Mouse (Mus musculus) cerebellum, adult (tissue): Measurements from ENCODE around the gene Fam210b.

Experiments
- ATAC-seq: cut with Nextera tagmentation; 2 replicates; pipeline ENCODE4 v1.9.2; 2017; ENCODE audit warnings: mild to moderate bottlenecking, moderate library complexity, mixed read lengths; ENCODE audit not compliant: insufficient number of reproducible peaks, low FRiP score, low TSS enrichment

Fam210b gene

GRCm38 (mm10) chr2:172348297-172348950, 3.1 kb downstream of the Fam210b start:
- no peak for ATAC-seq

DNA sequence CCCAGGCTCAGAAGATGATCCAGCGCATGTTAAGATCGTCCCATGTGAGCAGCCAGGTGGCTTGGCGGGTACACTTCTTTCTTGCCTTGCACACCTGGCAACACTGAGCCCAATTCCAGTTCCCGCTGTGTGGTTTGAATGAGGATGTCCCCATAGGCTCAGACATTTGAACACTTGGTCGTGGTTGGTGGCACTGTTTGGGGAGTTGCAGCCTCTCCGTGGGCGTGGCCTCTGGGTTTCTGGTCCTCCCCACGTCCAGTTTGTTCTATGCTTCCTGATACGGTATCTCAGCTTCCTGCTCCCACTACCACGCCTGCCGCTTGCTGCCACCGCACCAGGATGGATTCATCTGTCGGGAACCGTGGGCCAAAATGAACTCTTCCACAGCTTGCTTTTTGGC, 4.4 kb downstream of the Fam210b start:
- no peak for ATAC-seq

GRCm38 (mm10) chr2:172350773-172351172, 5.4 kb downstream of the Fam210b start:
- no peak for ATAC-seq

DNA sequence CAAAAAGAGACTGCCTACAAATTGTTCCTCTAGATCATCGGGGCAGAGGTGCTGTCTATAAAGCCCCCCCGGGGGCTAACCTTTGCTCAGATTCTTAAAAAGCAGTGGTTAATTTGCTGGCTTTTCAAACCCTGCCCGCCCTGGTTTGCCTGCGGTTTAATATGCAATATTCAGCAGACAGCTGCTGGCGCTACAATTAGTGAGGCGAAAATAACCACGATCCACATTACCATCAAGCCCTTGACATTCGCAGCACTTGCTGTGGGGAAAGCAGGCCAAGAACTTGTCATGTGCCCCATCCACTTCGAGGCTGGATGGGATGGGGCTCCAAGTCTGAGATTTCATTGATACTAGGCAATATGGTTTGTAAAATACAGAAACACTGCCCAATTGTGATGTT, 7.9 kb downstream of the Fam210b start:
- no peak for ATAC-seq

DNA sequence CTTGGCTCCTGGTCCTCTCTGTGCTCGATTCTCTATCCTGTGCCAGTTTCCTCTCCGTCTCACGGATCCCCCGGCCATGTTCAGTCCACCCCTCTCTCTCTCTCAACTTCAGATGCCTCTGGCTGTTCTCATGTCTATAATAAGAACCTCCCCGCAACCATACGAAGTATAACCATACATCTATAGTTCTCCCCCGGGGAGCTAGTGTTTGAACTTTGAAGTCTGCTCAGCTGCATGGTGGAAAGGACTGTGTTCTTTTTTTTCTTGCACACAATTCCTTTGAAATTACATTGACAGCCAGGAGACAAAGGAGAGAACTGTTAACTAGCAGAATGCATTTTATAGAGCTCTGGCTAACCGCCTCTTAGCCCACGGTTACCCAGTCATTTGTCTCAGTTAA, 9.4 kb downstream of the Fam210b start:
- no peak for ATAC-seq

GRCm38 (mm10) chr2:172355833-172356232, 10.5 kb downstream of the Fam210b start:
- ATAC-seq = no peak

- ATAC-seq = no peak
Measured at GRCm38 (mm10) chr2:172363176-172363575, 17.8 kb downstream of the Fam210b start.

DNA sequence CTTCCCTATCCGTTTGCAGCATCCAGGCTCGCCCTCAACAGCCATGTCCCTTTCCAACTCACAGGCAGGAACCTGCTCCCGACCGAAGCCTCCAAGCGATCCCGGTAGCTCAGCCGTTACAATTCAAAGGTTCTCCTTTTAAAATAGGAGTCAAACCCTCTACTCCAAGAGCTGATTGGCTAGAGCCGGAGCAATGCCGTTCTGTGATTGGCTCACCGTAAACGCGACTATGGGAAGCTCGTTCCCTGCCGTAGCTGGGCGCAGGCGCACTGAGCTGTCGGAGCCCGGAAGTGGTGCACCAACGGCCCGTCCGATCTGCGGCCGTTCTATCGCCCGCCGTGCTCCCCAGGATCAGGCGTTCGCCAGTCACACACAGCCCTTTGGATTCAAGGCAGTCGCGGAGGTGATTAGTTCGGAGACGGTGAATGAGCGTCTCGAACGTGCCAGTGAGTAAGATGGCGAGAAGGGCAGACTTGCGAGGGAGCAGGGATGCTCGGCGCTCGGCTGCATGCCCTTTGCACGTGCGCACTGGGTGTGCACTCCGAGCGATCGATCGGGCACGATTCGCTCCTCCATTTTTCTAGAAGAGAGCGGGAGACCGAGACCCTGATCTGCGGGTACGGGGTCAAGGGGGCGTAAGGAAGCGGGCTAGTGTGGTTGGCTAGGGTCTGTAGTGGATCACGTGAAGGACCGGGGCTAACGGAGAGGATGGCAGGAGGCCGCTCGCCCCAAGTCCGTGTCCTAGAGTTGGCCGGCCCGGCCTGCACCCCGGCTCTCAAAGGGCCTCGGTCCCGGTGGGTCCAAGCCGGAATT, 25.3 kb downstream of the Fam210b start, which contains the start of the genes Aurka and Cstf1:
TSS of gene Aurka (minus strand) at position 125 of the 813 bp plus-strand sequence.
TSS of gene Cstf1 (plus strand) at position 271 of the 813 bp plus-strand sequence.
- peak; percentile 99 for ATAC-seq

DNA sequence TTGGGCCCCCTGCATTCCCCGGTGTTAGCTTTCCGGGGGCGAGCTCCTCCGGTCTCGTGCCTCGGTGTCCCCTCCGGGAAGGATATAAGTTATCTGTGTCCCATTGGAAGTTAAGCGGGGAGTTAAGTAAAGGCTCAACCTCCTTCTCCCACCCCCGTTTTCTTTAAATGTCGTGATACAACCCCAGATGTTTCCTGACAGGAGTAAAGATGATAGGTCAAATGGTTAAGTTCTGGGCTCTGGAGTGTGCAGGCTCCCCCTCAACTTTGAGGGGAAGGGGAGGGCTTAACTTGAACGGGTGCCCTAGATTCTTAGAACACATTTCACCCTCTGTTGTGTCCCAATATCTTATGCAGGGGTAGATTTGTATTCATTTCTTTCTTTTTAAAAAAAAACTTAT, 25.9 kb downstream of the Fam210b start:
- no peak for ATAC-seq

DNA sequence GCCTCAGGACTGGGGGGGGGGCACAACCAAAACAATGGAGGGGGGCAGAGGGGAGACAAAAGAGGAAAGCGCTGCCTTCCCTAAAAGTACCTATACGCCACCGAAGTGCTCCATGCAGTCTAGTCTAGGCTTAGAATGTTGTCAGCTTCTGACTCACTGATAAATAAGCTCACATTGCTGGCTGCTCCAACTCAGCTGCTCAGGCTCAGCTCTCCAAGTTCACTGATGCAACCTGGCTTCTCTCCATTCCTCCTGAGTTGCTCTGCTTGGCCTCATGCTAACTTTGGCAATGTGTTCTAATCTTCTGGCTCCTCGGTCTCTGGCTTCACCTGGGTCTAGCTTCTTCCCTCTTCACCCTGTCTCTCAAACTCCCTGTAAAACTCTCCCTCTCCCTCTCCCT, 31.2 kb downstream of the Fam210b start:
- no peak for ATAC-seq

- no peak for ATAC-seq
Measured at GRCm38 (mm10) chr2:172376999-172377515, 31.7 kb downstream of the Fam210b start.

GRCm38 (mm10) chr2:172378332-172378731, 33.0 kb downstream of the Fam210b start:
- no peak; the same call in 1 of the 2 replicates for ATAC-seq

DNA sequence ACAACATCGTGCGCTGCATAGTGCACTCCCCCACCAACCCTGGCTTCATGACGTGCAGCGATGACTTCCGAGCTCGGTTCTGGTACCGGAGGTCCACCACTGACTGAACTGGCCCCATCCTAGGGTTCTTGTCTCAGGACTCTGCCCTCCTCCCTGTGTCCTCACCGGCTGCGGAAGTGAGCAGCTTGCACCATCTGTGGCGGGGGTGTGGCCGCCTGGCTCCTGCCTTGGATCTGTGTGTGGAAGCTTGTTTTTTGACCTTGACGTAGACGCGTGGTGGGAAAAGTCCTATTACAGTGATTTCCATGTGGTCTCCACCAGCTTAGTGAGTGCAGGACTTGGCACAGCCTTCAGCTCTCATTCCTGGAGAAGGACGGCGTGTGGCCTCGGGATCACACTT, 35.1 kb downstream of the Fam210b start:
- no peak for ATAC-seq

GRCm38 (mm10) chr2:172381341-172381740, 36.0 kb downstream of the Fam210b start:
- ATAC-seq = no peak

DNA sequence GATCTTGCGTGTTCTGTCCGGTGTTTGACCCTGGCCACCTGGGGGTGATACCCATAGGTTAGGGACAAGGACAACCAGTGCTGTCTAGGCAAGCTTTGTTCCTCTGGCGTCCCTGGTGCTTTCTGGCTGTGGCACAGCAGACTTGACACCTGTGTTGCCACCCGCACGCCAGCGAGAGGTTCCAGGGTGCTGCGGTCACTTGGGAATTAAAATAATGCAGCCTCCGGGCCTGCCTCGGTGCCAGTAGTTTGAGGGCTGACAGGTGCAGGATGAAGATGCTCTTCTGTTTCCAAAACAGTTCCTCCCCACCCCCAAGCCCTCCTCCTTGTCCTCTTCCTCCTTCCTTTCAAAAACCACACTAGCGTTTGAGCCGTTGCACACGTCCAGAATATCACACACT, 36.5 kb downstream of the Fam210b start:
- no peak for ATAC-seq

DNA sequence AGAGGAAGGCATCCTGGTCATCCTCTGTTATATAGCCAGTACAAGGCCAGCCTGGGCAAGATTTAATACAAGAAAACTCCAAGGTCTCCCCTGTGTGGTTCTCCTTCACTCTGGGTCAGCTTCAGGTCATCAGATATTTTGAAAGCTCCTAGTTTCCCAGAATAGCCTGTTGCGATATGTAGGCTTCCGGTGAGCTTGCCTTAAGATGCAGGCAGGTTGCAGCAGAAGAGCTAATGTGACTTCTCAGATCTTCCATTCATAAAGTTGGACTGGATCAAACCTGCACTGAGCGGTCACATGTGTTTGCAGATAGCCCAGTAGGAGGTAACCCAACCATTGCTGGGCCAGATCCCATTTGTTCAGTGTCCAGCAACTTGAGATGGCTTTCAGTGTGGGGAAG, 39.4 kb downstream of the Fam210b start:
- no peak for ATAC-seq

- no peak for ATAC-seq
Measured at GRCm38 (mm10) chr2:172390341-172390740, 45.0 kb downstream of the Fam210b start.

GRCm38 (mm10) chr2:172392041-172392521, 46.7 kb downstream of the Fam210b start:
- no peak for ATAC-seq

- no peak for ATAC-seq
Measured at GRCm38 (mm10) chr2:172393391-172394051, 48.2 kb downstream of the Fam210b start, which contains the start of gene Cass4. Cass4 (plus strand) TSS chr2:172393794.

- ATAC-seq = no peak
Measured at GRCm38 (mm10) chr2:172394052-172394392, 48.7 kb downstream of the Fam210b start.

DNA sequence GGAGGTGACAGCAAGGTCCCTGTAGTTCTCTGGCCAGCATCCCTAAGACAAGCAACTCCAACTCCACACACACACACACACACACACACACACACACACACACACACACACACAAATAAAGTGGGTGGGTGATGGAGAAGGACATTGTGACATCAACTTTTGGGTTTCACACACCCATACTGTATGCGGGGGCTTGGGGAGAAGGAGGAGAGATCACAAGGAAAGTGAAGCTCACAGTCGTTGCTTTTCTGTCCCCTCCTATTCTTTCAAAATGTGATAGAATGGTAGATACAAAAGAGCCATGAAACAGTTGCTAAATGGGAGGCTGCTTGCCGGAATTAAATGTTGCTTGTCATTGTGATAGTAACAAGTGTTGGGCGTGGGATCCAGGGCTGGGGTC, 49.3 kb downstream of the Fam210b start:
- ATAC-seq = no peak
